Mouse (Mus musculus) cerebellum, adult 2 months (tissue): ENCODE results near the gene Capn5. TPM values are rescaled to one million over a fixed set of nuclear protein-coding genes. Genes with fewer than 3 reads are reported as not detected.

ENCODE experiments used
- DNase-seq, 2 experiments: peaks; one replicate each; pipeline ENCODE4 v3.0.0; 2021
- H3K27ac ChIP-seq: fragments of 200-500 bp; 2 replicates; pipeline ENCODE4 v1.5.1; 2012; ENCODE audit warnings: low read length, control low read depth, inconsistent platforms; ENCODE audit not compliant: insufficient read depth
- H3K27me3 ChIP-seq: fragments of 200-500 bp; 2 replicates; pipeline ENCODE4 v1.6.1; 2012; ENCODE audit warnings: inconsistent platforms, mild to moderate bottlenecking, low read length, moderate library complexity; ENCODE audit not compliant: control insufficient read depth, insufficient read depth
- H3K4me1 ChIP-seq: fragments of 200-500 bp; 2 replicates; pipeline ENCODE4 v1.6.1; 2011; ENCODE audit warnings: low read length; ENCODE audit not compliant: control insufficient read depth, insufficient read depth
- H3K4me3 ChIP-seq: fragments of 200-500 bp; replicated peaks from 2 replicates; pipeline ENCODE3; 2011; ENCODE audit warnings: mild to moderate bottlenecking, low read depth, low read length, control low read depth; ENCODE audit not compliant: insufficient read depth
- CTCF ChIP-seq: fragments of 200-500 bp; IDR thresholded peaks from 2 replicates; pipeline ENCODE4 v1.5.1; 2011; ENCODE audit warnings: low read depth, mild to moderate bottlenecking, control low read depth, low read length, moderate library complexity, borderline replicate concordance; ENCODE audit not compliant: insufficient read depth
- POLR2A ChIP-seq: fragments of 200-500 bp; IDR thresholded peaks from 2 replicates; pipeline ENCODE4 v1.6.1; 2011; ENCODE audit warnings: low read length, control low read depth, borderline replicate concordance; ENCODE audit not compliant: insufficient read depth
- WGBS: fragments of 180-500 bp; shearing (Covaris S2); methylation state at CpG from one replicate; pipeline ENCODE4 v1.1.7; 2018; 5-methylcytosine and 5-hydroxymethylcytosine counted together
- polyA plus RNA-seq: library from polyadenylated mRNA; depleted of rRNA; stranded (reverse); fragments of >200 nt; gene quantifications from 2 replicates; pipeline ENCODE4 v1.2.3, GENCODE M21; 2012

The Capn5 gene
- polyA plus RNA-seq, 1 experiment, result 20.9 TPM

GRCm38 (mm10) chr7:98173408-98173807 lies 4.7 kb downstream of the Capn5 start:
- no peak for TF ChIP-seq POLR2A
- no peak for TF ChIP-seq CTCF
- no peak overlapping the region for H3K4me3 ChIP-seq
- WGBS, result 73% methylated on average over 4 of the region's 4 CpGs
- no peaks in the 10 kb centered on the region for H3K27me3 ChIP-seq
- DNase-seq, result no peak
- no peak overlapping the region for H3K27ac ChIP-seq
- H3K4me1 ChIP-seq, result peaks cover 18% of the 10 kb centered on the region

- no peak overlapping the region for H3K4me3 ChIP-seq
- H3K27me3 ChIP-seq, result no peaks in the 10 kb centered on the region
- WGBS, result 87% methylated on average over 8 of the region's 8 CpGs
- no peak for DNase-seq
- H3K4me1 ChIP-seq, result peaks cover 18% of the 10 kb centered on the region
- no peak for TF ChIP-seq POLR2A
- TF ChIP-seq CTCF, result no peak
- no peak overlapping the region for H3K27ac ChIP-seq
These were observed 5.4 kb downstream of the Capn5 start for GRCm38 (mm10) chr7:98172661-98173060.

DNA sequence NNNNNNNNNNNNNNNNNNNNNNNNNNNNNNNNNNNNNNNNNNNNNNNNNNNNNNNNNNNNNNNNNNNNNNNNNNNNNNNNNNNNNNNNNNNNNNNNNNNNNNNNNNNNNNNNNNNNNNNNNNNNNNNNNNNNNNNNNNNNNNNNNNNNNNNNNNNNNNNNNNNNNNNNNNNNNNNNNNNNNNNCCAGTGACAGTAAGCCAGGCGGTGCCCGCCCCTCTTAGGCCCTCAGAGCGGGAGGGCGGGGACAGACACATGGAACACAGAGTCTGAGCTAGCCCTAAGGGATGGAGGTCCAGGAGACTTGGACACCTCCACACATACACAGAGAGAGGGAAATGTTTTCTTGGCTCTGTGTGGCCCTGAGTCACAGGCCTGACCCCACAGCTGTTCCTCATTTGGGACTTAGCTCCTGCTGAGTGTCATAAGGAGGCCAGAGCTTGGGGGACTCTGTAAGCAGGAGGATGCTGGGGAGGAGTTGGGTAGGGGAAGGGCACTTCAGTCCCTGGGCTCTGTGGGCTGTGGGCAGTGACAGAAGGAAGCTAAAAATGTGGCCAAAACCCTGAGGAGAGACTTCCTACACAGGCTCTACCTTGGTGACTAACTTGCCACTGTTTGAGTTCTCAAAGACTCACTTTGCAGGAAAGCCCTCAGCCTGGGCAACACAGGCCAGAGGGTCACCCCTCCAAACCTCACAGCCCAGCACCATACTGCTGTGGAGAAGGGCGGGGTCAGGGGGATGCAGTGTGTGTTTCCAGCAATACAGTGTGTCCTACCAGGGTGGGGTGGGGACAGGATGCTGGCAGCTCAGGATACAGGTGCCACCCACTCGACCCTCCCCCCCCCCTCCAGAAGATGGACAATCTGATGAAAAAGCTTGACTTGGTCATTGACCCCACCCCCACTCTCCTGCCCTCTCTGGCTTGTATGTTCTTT lies 6.7 kb downstream of the Capn5 start:
- TF ChIP-seq CTCF (no peak), POLR2A (no peak)
- Histone ChIP-seq H3K4me1 (peaks cover 18% of the 10 kb centered on the region), H3K27me3 (no peaks in the 10 kb centered on the region), H3K27ac (no peak overlapping the region), H3K4me3 (no peak overlapping the region)
- DNase-seq, result peak; percentile 34 to 55
- WGBS, result 71% methylated on average over 6 of the region's 6 CpGs

GRCm38 (mm10) chr7:98164999-98165528 lies 13.0 kb downstream of the Capn5 start:
- TF ChIP-seq POLR2A (no peak), CTCF (no peak)

GRCm38 (mm10) chr7:98164382-98164998 lies 13.6 kb downstream of the Capn5 start:
- no peak overlapping the region for H3K27ac ChIP-seq
- H3K4me3 ChIP-seq, result no peak overlapping the region
- no peaks in the 10 kb centered on the region for H3K27me3 ChIP-seq
- DNase-seq, result no peak
- H3K4me1 ChIP-seq, result no peaks in the 10 kb centered on the region; the same call in 1 of the 2 replicates
- 70% methylated on average over 9 of the region's 9 CpGs for WGBS
- TF ChIP-seq POLR2A (no peak), CTCF (no peak)

More at GRCm38 (mm10) chr7:98164999-98165528, 13.0 kb downstream of the Capn5 start:
- H3K4me3 ChIP-seq, result no peak overlapping the region
- no peaks in the 10 kb centered on the region; the same call in 1 of the 2 replicates for H3K4me1 ChIP-seq
- whole genome bisulfite sequencing, result 41% methylated on average over 10 of the region's 10 CpGs
- no peaks in the 10 kb centered on the region for H3K27me3 ChIP-seq
- H3K27ac ChIP-seq, result no peak overlapping the region
- peak in 1 of 2 experiments; percentile 18 for DNase-seq

GRCm38 (mm10) chr7:98163700-98164099 lies 14.4 kb downstream of the Capn5 start:
- Histone ChIP-seq H3K4me3 (no peak overlapping the region), H3K27ac (no peak overlapping the region), H3K27me3 (no peaks in the 10 kb centered on the region), H3K4me1 (peaks cover 3% of the 10 kb centered on the region)
- no peak for DNase-seq
- 65% methylated on average over 3 of the region's 3 CpGs for WGBS
- TF ChIP-seq CTCF (no peak), POLR2A (no peak)

DNA sequence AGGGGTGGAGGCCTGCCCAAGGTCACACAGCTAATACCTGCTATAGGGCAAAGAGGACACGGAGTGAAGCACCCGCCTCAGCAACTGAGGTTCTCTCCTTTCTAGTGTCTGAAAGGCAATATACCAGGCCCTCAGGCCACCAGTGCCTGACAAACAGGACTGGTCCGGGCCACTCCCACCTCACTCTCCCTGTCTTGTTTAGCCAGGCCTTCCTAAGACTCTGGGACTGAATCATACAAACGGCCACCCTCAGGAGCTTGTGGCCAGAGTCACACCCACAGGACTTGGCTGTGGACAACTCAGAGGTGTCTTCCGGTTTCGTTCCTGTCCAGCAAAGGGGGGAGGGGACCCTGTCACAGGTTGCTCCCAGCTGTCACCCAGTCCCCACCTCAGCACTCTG lies 15.8 kb downstream of the Capn5 start:
- no peak for TF ChIP-seq CTCF
- TF ChIP-seq POLR2A, result no peak

DNA sequence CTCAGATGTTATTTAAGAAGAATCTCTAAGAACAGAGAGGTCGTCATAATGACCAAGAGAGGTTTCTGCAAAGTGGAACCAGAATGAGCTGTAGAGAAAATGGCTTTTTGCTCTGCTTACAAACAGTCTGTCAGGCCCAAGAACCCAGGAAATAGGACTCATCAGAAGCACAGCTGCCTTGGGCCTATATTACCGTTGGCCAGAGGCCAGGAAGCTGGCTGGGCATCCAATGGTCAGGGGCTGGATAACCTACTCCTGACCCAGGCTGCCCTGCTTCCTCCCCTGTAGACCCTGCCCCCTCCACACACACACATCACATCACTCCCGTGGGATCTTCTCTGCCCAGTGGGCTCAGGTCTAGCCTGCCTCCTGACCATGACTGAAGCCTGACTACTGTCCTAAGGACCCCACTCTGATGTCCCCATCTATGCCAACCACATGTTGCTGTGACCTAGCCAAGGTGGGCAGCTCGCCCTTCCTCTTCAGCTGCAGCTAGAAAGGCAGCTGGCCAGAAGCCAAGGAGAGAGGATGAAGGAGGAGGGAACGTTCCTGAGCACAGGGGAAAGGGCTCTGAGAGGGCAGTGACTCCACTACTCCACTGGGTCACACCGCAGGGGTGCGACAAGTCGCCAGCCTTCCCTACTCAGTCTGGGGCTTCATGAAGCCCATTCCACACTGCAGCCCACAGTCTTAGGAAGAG lies 17.9 kb downstream of the Capn5 start:
- WGBS, result 61% methylated on average over 8 of the region's 8 CpGs

More for the DNA sequence above, 15.8 kb downstream of the Capn5 start:
- WGBS, result 88% methylated on average over 6 of the region's 6 CpGs
- peaks cover 12% of the 10 kb centered on the region for H3K4me1 ChIP-seq
- H3K4me3 ChIP-seq, result no peak overlapping the region
- no peak for DNase-seq
- H3K27ac ChIP-seq, result no peak overlapping the region
- no peaks in the 10 kb centered on the region for H3K27me3 ChIP-seq

More for the DNA sequence above, 17.9 kb downstream of the Capn5 start:
- no peak for TF ChIP-seq CTCF
- TF ChIP-seq POLR2A, result no peak
- no peak overlapping the region for H3K27ac ChIP-seq
- peaks cover 12% of the 10 kb centered on the region for H3K4me1 ChIP-seq
- no peak overlapping the region for H3K4me3 ChIP-seq
- peak in 1 of 2 experiments; percentile 9 for DNase-seq
- H3K27me3 ChIP-seq, result no peaks in the 10 kb centered on the region
